Mouse (Mus musculus): ENCODE measurements around the gene Gm13090. TPM values are rescaled to one million over a fixed set of nuclear protein-coding genes. Genes with fewer than 3 reads are reported as not detected.
A peak's percentile ranks its signal among the peaks of the same experiment; 100 is the strongest.

Gene Gm13090
- not detected in 2 replicates for polyA plus RNA-seq (2015; fragmentation: Nextera tagmentation; extraction: Ambion mirVana)

- H3K4me2 ChIP-seq (ENCODE audit: low read depth, low read length) = no peak within 1 kb of the TSS
- no peaks in the 10 kb centered on the region for H3K9me3 ChIP-seq (replicated peaks; ENCODE audit: control insufficient read depth, low read length)
- H3K9ac ChIP-seq (ENCODE audit: low read depth, low read length) = no peak within 1 kb of the TSS
- 65% methylated on average over 7 of the region's 7 CpGs for WGBS (ENCODE audit: insufficient replicate concordance)
- no peak for ATAC-seq (ENCODE audit: low read depth)
- H3K27ac ChIP-seq (ENCODE audit: low read length) = no peak within 1 kb of the TSS
- no peaks in the 10 kb centered on the region for H3K4me1 ChIP-seq (ENCODE audit: control insufficient read depth, low read depth, low read length)
- no peaks in the 10 kb centered on the region for H3K36me3 ChIP-seq (ENCODE audit: control insufficient read depth, insufficient read depth)
- H3K27me3 ChIP-seq (ENCODE audit: control insufficient read depth, insufficient read depth, low read depth, low read length) = no peaks in the 10 kb centered on the region
- H3K4me3 ChIP-seq (ENCODE audit: low read depth, low read length) = no peak within 1 kb of the TSS
Measured at GRCm38 (mm10) chr4:151089270-151089669, at the start of gene Gm13090. Gm13090 (plus strand) TSS chr4:151089570.

DNA sequence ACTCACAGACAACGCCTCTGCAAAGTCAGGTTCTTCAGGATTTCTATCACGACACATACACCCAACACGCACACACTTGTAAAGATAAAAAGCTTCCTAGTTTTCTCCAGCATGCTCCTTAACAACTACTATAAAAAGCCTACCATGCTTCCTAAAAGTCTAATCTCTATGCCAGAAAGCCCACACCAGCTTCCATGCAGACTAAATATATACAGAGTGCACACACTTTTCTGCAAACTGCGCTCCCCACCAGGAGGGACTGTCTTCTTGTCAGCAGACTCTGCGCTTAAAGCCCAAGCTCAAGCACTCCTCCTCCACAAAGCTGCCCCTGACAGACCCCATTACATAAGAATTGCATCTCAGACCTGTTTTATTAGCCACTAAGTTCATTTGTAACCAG, 47.9 kb upstream of the Gm13090 start:
- H3K4me3 ChIP-seq (ENCODE audit: low read depth, low read length) = no peak overlapping the region
- WGBS (ENCODE audit: insufficient replicate concordance) = 82% methylated on average over 5 of the region's 5 CpGs
- no peaks in the 10 kb centered on the region for H3K9me3 ChIP-seq (replicated peaks; ENCODE audit: control insufficient read depth, low read length)
- no peak overlapping the region for H3K27ac ChIP-seq (ENCODE audit: low read length)
- no peaks in the 10 kb centered on the region for H3K27me3 ChIP-seq (ENCODE audit: control insufficient read depth, insufficient read depth, low read depth, low read length)
- ATAC-seq (ENCODE audit: low read depth) = no peak
- H3K9ac ChIP-seq (ENCODE audit: low read depth, low read length) = no peak overlapping the region
- no peak overlapping the region for H3K4me2 ChIP-seq (ENCODE audit: low read depth, low read length)
- H3K4me1 ChIP-seq (ENCODE audit: control insufficient read depth, low read depth, low read length) = peaks cover 17% of the 10 kb centered on the region
- no peaks in the 10 kb centered on the region for H3K36me3 ChIP-seq (ENCODE audit: control insufficient read depth, insufficient read depth)

- Histone ChIP-seq H3K36me3 (ENCODE audit: control insufficient read depth, insufficient read depth) (peaks cover 6% of the 10 kb centered on the region; the same call in 1 of the 2 replicates), H3K9ac (ENCODE audit: low read depth, low read length) (no peak overlapping the region), H3K27ac (ENCODE audit: low read length) (no peak overlapping the region), H3K4me2 (ENCODE audit: low read depth, low read length) (peak overlapping the region; percentile 99), H3K4me3 (ENCODE audit: low read depth, low read length) (peak overlapping the region; percentile 70), H3K27me3 (ENCODE audit: control insufficient read depth, insufficient read depth, low read depth, low read length) (no peaks in the 10 kb centered on the region), H3K9me3 (replicated peaks; ENCODE audit: control insufficient read depth, low read length) (no peaks in the 10 kb centered on the region), H3K4me1 (ENCODE audit: control insufficient read depth, low read depth, low read length) (peaks cover 17% of the 10 kb centered on the region)
- WGBS (ENCODE audit: insufficient replicate concordance) = 51% methylated on average over 5 of the region's 5 CpGs
- no peak for ATAC-seq (ENCODE audit: low read depth)
Measured at GRCm38 (mm10) chr4:151043281-151043680, 46.1 kb upstream of the Gm13090 start.

GRCm38 (mm10) chr4:151044037-151044943, 45.1 kb upstream of the Gm13090 start, which contains the start of gene Per3:
Per3 (minus strand) TSS chr4:151044665.
- WGBS (ENCODE audit: insufficient replicate concordance) = under 1% methylated on average over 74 of the region's 79 CpGs
- Histone ChIP-seq H3K27ac (ENCODE audit: low read length) (peak within 1 kb of the TSS; percentile 61), H3K4me3 (ENCODE audit: low read depth, low read length) (peak within 1 kb of the TSS; percentile 70), H3K27me3 (ENCODE audit: control insufficient read depth, insufficient read depth, low read depth, low read length) (no peaks in the 10 kb centered on the region), H3K36me3 (ENCODE audit: control insufficient read depth, insufficient read depth) (peaks cover 12% of the 10 kb centered on the region), H3K9me3 (replicated peaks; ENCODE audit: control insufficient read depth, low read length) (no peaks in the 10 kb centered on the region), H3K4me1 (ENCODE audit: control insufficient read depth, low read depth, low read length) (peaks cover 17% of the 10 kb centered on the region), H3K9ac (ENCODE audit: low read depth, low read length) (peak within 1 kb of the TSS; percentile 73), H3K4me2 (ENCODE audit: low read depth, low read length) (peak within 1 kb of the TSS; percentile 99)
- ATAC-seq (ENCODE audit: low read depth) = peak; percentile 94

- peak overlapping the region; percentile 70 for H3K4me3 ChIP-seq (ENCODE audit: low read depth, low read length)
- ATAC-seq (ENCODE audit: low read depth) = no peak
- H3K4me1 ChIP-seq (ENCODE audit: control insufficient read depth, low read depth, low read length) = peaks cover 17% of the 10 kb centered on the region
- peak overlapping the region; percentile 43 for H3K9ac ChIP-seq (ENCODE audit: low read depth, low read length)
- no peaks in the 10 kb centered on the region for H3K27me3 ChIP-seq (ENCODE audit: control insufficient read depth, insufficient read depth, low read depth, low read length)
- WGBS (ENCODE audit: insufficient replicate concordance) = 4% methylated on average over 21 of the region's 21 CpGs
- 0 out of 2 replicates have a peak overlapping the region, but pooled peaks have one; percentile 4 for H3K27ac ChIP-seq (ENCODE audit: low read length)
- H3K4me2 ChIP-seq (ENCODE audit: low read depth, low read length) = peak overlapping the region; percentile 99
- H3K9me3 ChIP-seq (replicated peaks; ENCODE audit: control insufficient read depth, low read length) = no peaks in the 10 kb centered on the region
- peaks cover 15% of the 10 kb centered on the region for H3K36me3 ChIP-seq (ENCODE audit: control insufficient read depth, insufficient read depth)
Measured at GRCm38 (mm10) chr4:151044944-151045570, 44.3 kb upstream of the Gm13090 start.

GRCm38 (mm10) chr4:151046524-151046923, 42.8 kb upstream of the Gm13090 start:
- no peak for ATAC-seq (ENCODE audit: low read depth)
- peaks cover 16% of the 10 kb centered on the region for H3K36me3 ChIP-seq (ENCODE audit: control insufficient read depth, insufficient read depth)
- H3K9ac ChIP-seq (ENCODE audit: low read depth, low read length) = no peak overlapping the region
- no peaks in the 10 kb centered on the region for H3K27me3 ChIP-seq (ENCODE audit: control insufficient read depth, insufficient read depth, low read depth, low read length)
- H3K27ac ChIP-seq (ENCODE audit: low read length) = no peak overlapping the region
- no peak overlapping the region for H3K4me3 ChIP-seq (ENCODE audit: low read depth, low read length)
- 67% methylated on average over 3 of the region's 3 CpGs for WGBS (ENCODE audit: insufficient replicate concordance)
- no peaks in the 10 kb centered on the region for H3K9me3 ChIP-seq (replicated peaks; ENCODE audit: control insufficient read depth, low read length)
- peaks cover 17% of the 10 kb centered on the region for H3K4me1 ChIP-seq (ENCODE audit: control insufficient read depth, low read depth, low read length)
- H3K4me2 ChIP-seq (ENCODE audit: low read depth, low read length) = no peak overlapping the region

DNA sequence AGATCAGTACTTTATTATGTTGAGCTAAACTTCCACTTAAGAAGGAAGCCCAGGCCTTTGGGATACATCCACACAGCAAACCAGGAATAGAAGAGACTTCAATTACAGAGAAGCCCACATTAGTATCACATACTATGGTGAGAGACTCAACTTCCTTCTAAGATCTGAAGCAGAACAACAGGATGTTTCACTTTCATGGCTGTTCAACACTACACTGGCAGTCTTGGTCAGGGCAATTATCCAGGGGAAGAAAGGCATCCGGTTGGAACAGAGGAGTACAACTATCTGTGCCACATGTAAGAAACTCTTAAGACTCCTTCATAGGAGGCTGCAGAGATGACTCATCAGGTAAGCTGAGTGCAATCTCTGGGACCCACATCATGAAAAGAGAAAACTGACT, 38.2 kb upstream of the Gm13090 start:
- WGBS (ENCODE audit: insufficient replicate concordance) = 74% methylated on average over 1 of the region's 1 CpGs
- H3K36me3 ChIP-seq (ENCODE audit: control insufficient read depth, insufficient read depth) = peaks cover 21% of the 10 kb centered on the region

GRCm38 (mm10) chr4:151057347-151058321, 31.7 kb upstream of the Gm13090 start, which contains the start of gene Vamp3:
Vamp3 (minus strand) TSS chr4:151057963.
- ATAC-seq (ENCODE audit: low read depth) = peak; percentile 97
- WGBS (ENCODE audit: insufficient replicate concordance) = under 1% methylated on average over 107 of the region's 114 CpGs
- Histone ChIP-seq H3K4me3 (ENCODE audit: low read depth, low read length) (peak within 1 kb of the TSS; percentile 93), H3K36me3 (ENCODE audit: control insufficient read depth, insufficient read depth) (peaks cover 5% of the 10 kb centered on the region; the same call in 1 of the 2 replicates), H3K4me2 (ENCODE audit: low read depth, low read length) (peak within 1 kb of the TSS; percentile 79), H3K4me1 (ENCODE audit: control insufficient read depth, low read depth, low read length) (peaks cover 14% of the 10 kb centered on the region), H3K27me3 (ENCODE audit: control insufficient read depth, insufficient read depth, low read depth, low read length) (no peaks in the 10 kb centered on the region), H3K9ac (ENCODE audit: low read depth, low read length) (peak within 1 kb of the TSS; percentile 96), H3K27ac (ENCODE audit: low read length) (peak within 1 kb of the TSS; percentile 94), H3K9me3 (replicated peaks; ENCODE audit: control insufficient read depth, low read length) (no peaks in the 10 kb centered on the region)

More for the DNA sequence above, 38.2 kb upstream of the Gm13090 start:
- Histone ChIP-seq H3K4me1 (ENCODE audit: control insufficient read depth, low read depth, low read length) (peaks cover 1% of the 10 kb centered on the region), H3K27ac (ENCODE audit: low read length) (no peak overlapping the region), H3K27me3 (ENCODE audit: control insufficient read depth, insufficient read depth, low read depth, low read length) (no peaks in the 10 kb centered on the region), H3K9ac (ENCODE audit: low read depth, low read length) (no peak overlapping the region), H3K4me3 (ENCODE audit: low read depth, low read length) (no peak overlapping the region), H3K4me2 (ENCODE audit: low read depth, low read length) (no peak overlapping the region), H3K9me3 (replicated peaks; ENCODE audit: control insufficient read depth, low read length) (no peaks in the 10 kb centered on the region)
- no peak for ATAC-seq (ENCODE audit: low read depth)

Data from liver, embryonic 16.5 days (tissue).